Mouse (Mus musculus): ENCODE measurements around the gene Ttc32. TPM values are rescaled to one million over a fixed set of nuclear protein-coding genes. Genes with fewer than 3 reads are reported as not detected.
"Not testable (repeated sequence)": the region's sequence is repeated elsewhere in the genome, so short reads cannot be mapped to it uniquely, and the experiment has no call there.

Gene Ttc32
- polyA plus RNA-seq, 1 experiment from 2014 or later, result 35.3 TPM

GRCm38 (mm10) chr12:9026843-9027242 lies 3.0 kb upstream of the Ttc32 start:
- Histone ChIP-seq H3K27ac (ENCODE audit: low read depth, low read length) (no peak overlapping the region), H3K9ac (ENCODE audit: low read depth, low read length) (no peak overlapping the region), H3K36me3 (ENCODE audit: control insufficient read depth, insufficient read depth) (no peaks in the 10 kb centered on the region), H3K9me3 (ENCODE audit: control insufficient read depth) (no peaks in the 10 kb centered on the region), H3K4me2 (replicated peaks; ENCODE audit: low read depth) (no peak overlapping the region), H3K4me3 (ENCODE audit: low read depth, low read length) (no peak overlapping the region), H3K27me3 (replicated peaks; ENCODE audit: control insufficient read depth, insufficient read depth, low read length) (no peaks in the 10 kb centered on the region), H3K4me1 (replicated peaks; ENCODE audit: control insufficient read depth, insufficient read depth, low read length) (no peaks in the 10 kb centered on the region)
- ATAC-seq, result no peak
- no peak for TF ChIP-seq CTCF (IDR thresholded peaks at IDR 0.05; ENCODE audit: low read depth)

- WGBS, result 89% methylated on average over 7 of the region's 7 CpGs
Measured at GRCm38 (mm10) chr12:9028816-9029215, 981 bp upstream of the Ttc32 start.

GRCm38 (mm10) chr12:9029506-9029887 lies 300 bp upstream of the Ttc32 start:
- no peaks in the 10 kb centered on the region for H3K4me1 ChIP-seq (replicated peaks; ENCODE audit: control insufficient read depth, insufficient read depth, low read length)
- peak; percentile 29 for ATAC-seq
- WGBS, result 38% methylated on average over 4 of the region's 4 CpGs
- H3K4me3 ChIP-seq (ENCODE audit: low read depth, low read length), result peak overlapping the region; percentile 51
- peak overlapping the region; percentile 67 for H3K4me2 ChIP-seq (replicated peaks; ENCODE audit: low read depth)
- peak overlapping the region; percentile 96 for H3K27ac ChIP-seq (ENCODE audit: low read depth, low read length)
- no peaks in the 10 kb centered on the region for H3K27me3 ChIP-seq (replicated peaks; ENCODE audit: control insufficient read depth, insufficient read depth, low read length)
- H3K9ac ChIP-seq (ENCODE audit: low read depth, low read length), result peak overlapping the region; percentile 68; the same call in 1 of the 2 replicates
- no peaks in the 10 kb centered on the region for H3K9me3 ChIP-seq (ENCODE audit: control insufficient read depth)
- no peaks in the 10 kb centered on the region for H3K36me3 ChIP-seq (ENCODE audit: control insufficient read depth, insufficient read depth)
- peak; percentile 30 for TF ChIP-seq CTCF (IDR thresholded peaks at IDR 0.05; ENCODE audit: low read depth)

More at GRCm38 (mm10) chr12:9028816-9029215, 981 bp upstream of the Ttc32 start:
- H3K9me3 ChIP-seq (ENCODE audit: control insufficient read depth); H3K4me2 ChIP-seq (replicated peaks; ENCODE audit: low read depth); H3K27ac ChIP-seq (ENCODE audit: low read depth, low read length); H3K36me3 ChIP-seq (ENCODE audit: control insufficient read depth, insufficient read depth); H3K27me3 ChIP-seq (replicated peaks; ENCODE audit: control insufficient read depth, insufficient read depth, low read length); ATAC-seq; H3K9ac ChIP-seq (ENCODE audit: low read depth, low read length); H3K4me1 ChIP-seq (replicated peaks; ENCODE audit: control insufficient read depth, insufficient read depth, low read length); H3K4me3 ChIP-seq (ENCODE audit: low read depth, low read length): not testable (repeated sequence)

- peak overlapping the region; percentile 68; the same call in 1 of the 2 replicates for H3K9ac ChIP-seq (ENCODE audit: low read depth, low read length)
- H3K9me3 ChIP-seq (ENCODE audit: control insufficient read depth), result no peaks in the 10 kb centered on the region
- H3K27me3 ChIP-seq (replicated peaks; ENCODE audit: control insufficient read depth, insufficient read depth, low read length), result no peaks in the 10 kb centered on the region
- peak overlapping the region; percentile 51 for H3K4me3 ChIP-seq (ENCODE audit: low read depth, low read length)
- H3K4me2 ChIP-seq (replicated peaks; ENCODE audit: low read depth), result peak overlapping the region; percentile 67
- no peak for TF ChIP-seq CTCF (IDR thresholded peaks at IDR 0.05; ENCODE audit: low read depth)
- 0 out of 2 replicates have a peak overlapping the region, but pooled peaks have one; percentile 96 for H3K27ac ChIP-seq (ENCODE audit: low read depth, low read length)
- WGBS, result 51% methylated on average over 8 of the region's 8 CpGs
- ATAC-seq, result no peak
- H3K36me3 ChIP-seq (ENCODE audit: control insufficient read depth, insufficient read depth), result no peaks in the 10 kb centered on the region
- H3K4me1 ChIP-seq (replicated peaks; ENCODE audit: control insufficient read depth, insufficient read depth, low read length), result no peaks in the 10 kb centered on the region
Measured at GRCm38 (mm10) chr12:9031166-9031565, 1.4 kb downstream of the Ttc32 start.

GRCm38 (mm10) chr12:9033140-9033539 lies 3.3 kb downstream of the Ttc32 start:
- Histone ChIP-seq H3K4me1 (replicated peaks; ENCODE audit: control insufficient read depth, insufficient read depth, low read length) (no peaks in the 10 kb centered on the region), H3K9me3 (ENCODE audit: control insufficient read depth) (no peaks in the 10 kb centered on the region), H3K27ac (ENCODE audit: low read depth, low read length) (no peak overlapping the region), H3K36me3 (ENCODE audit: control insufficient read depth, insufficient read depth) (no peaks in the 10 kb centered on the region), H3K9ac (ENCODE audit: low read depth, low read length) (no peak overlapping the region), H3K4me3 (ENCODE audit: low read depth, low read length) (no peak overlapping the region), H3K4me2 (replicated peaks; ENCODE audit: low read depth) (no peak overlapping the region), H3K27me3 (replicated peaks; ENCODE audit: control insufficient read depth, insufficient read depth, low read length) (no peaks in the 10 kb centered on the region)
- ATAC-seq, result no peak
- TF ChIP-seq CTCF (IDR thresholded peaks at IDR 0.05; ENCODE audit: low read depth), result peak; percentile 25; the same call in 1 of the 2 replicates

- WGBS, result 85% methylated on average over 9 of the region's 9 CpGs
Measured at GRCm38 (mm10) chr12:9036409-9036808, 6.6 kb downstream of the Ttc32 start.

GRCm38 (mm10) chr12:9040177-9040576 lies 10.4 kb downstream of the Ttc32 start:
- Histone ChIP-seq H3K9ac (ENCODE audit: low read depth, low read length) (no peak overlapping the region), H3K4me2 (replicated peaks; ENCODE audit: low read depth) (no peak overlapping the region), H3K4me3 (ENCODE audit: low read depth, low read length) (no peak overlapping the region), H3K27ac (ENCODE audit: low read depth, low read length) (no peak overlapping the region), H3K27me3 (replicated peaks; ENCODE audit: control insufficient read depth, insufficient read depth, low read length) (no peaks in the 10 kb centered on the region), H3K4me1 (replicated peaks; ENCODE audit: control insufficient read depth, insufficient read depth, low read length) (no peaks in the 10 kb centered on the region), H3K9me3 (ENCODE audit: control insufficient read depth) (no peaks in the 10 kb centered on the region), H3K36me3 (ENCODE audit: control insufficient read depth, insufficient read depth) (peaks cover 5% of the 10 kb centered on the region; the same call in 1 of the 2 replicates)
- ATAC-seq, result no peak
- WGBS, result 83% methylated on average over 5 of the region's 5 CpGs
- no peak for TF ChIP-seq CTCF (IDR thresholded peaks at IDR 0.05; ENCODE audit: low read depth)

More at GRCm38 (mm10) chr12:9036409-9036808, 6.6 kb downstream of the Ttc32 start:
- no peak overlapping the region for H3K4me2 ChIP-seq (replicated peaks; ENCODE audit: low read depth)
- no peak overlapping the region for H3K9ac ChIP-seq (ENCODE audit: low read depth, low read length)
- H3K27ac ChIP-seq (ENCODE audit: low read depth, low read length), result no peak overlapping the region
- TF ChIP-seq CTCF (IDR thresholded peaks at IDR 0.05; ENCODE audit: low read depth), result no peak
- no peaks in the 10 kb centered on the region for H3K27me3 ChIP-seq (replicated peaks; ENCODE audit: control insufficient read depth, insufficient read depth, low read length)
- H3K4me1 ChIP-seq (replicated peaks; ENCODE audit: control insufficient read depth, insufficient read depth, low read length), result no peaks in the 10 kb centered on the region
- no peaks in the 10 kb centered on the region for H3K9me3 ChIP-seq (ENCODE audit: control insufficient read depth)
- no peak overlapping the region for H3K4me3 ChIP-seq (ENCODE audit: low read depth, low read length)
- H3K36me3 ChIP-seq (ENCODE audit: control insufficient read depth, insufficient read depth), result no peaks in the 10 kb centered on the region; the same call in 1 of the 2 replicates
- ATAC-seq, result no peak
